In the genomic region with DNA sequence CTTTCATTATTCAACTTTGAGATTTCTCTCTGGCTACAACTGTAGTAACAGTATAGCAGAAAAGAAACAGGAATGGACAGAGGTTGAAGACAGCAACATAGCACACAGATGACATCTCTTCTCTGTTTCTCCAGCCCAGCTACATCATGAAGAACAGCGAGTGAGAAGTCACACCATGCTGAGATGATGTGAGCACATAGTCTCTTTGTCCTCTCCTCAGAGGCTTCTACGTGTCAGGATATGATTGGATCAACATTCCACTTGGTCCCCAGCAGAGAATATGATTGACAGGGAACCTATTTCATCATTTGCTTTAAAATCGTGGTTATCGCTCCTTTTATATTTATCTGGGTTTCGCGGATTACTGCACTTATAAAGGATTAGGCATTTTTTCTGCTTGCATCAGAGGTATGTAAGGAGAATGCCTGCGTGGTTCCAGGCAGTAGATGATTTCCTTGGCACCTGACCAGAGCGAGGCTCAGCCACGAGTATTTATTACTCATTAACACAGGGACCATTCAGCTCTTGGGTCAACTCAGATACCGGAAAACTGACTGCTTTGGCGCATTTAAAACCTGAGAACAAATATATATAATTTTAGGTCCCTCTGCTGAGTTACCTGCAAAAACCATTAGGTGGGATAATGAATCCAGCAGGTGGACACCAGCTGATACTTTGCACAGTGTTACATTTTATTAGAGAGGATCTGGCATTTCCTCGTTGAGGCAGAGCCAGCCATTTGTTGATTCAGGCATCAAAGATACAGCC, we compare ENCODE assay signal across 9 mouse cellular contexts.
DNase-seq lines count a peak whose midpoint lies in the region; ATAC-seq and TF ChIP-seq lines count a peak whose summit lies in the region.
"Had no signal": no experiment of that assay in that cellular context is flagged by ENCODE, and none has a peak within 500 bp of the region (broad histone marks: within the 10 kb centered on the region; RNA-seq: fewer than 3 reads in every experiment).

No protein-coding gene starts in this region.

- H3K9ac ChIP-seq in embryonic facial prominence, embryonic 14.5 days (ENCODE audit: low read depth, low read length), result no peak overlapping the region
- H3K9ac ChIP-seq in lung, embryonic 15.5 days, result no peak overlapping the region
- H3K9ac ChIP-seq: hindbrain, embryonic 12.5 days had no signal

- no peaks in the 10 kb centered on the region for H3K36me3 ChIP-seq in embryonic facial prominence, embryonic 14.5 days (ENCODE audit: control insufficient read depth, insufficient read depth, low read length)
- no peaks in the 10 kb centered on the region for H3K36me3 ChIP-seq in embryonic facial prominence, embryonic 10.5 days (replicated peaks)
- H3K36me3 ChIP-seq in kidney, adult 2 months (ENCODE audit: control insufficient read depth, insufficient read depth, low read length), result no peaks in the 10 kb centered on the region
- H3K36me3 ChIP-seq in lung, embryonic 15.5 days, result no peaks in the 10 kb centered on the region
- H3K36me3 ChIP-seq: hindbrain, embryonic 12.5 days had no signal

- intact Hi-C loops in left cerebral cortex, adult 2 months (cut with DNase I), result loop anchor here (10.0 kb wide), 1 partner anchor 243 kb away; no protein-coding TSS in a partner anchor

- ATAC-seq in embryonic facial prominence, embryonic 14.5 days (ENCODE audit: low read depth), result peak; percentile 68
- ATAC-seq in lung, embryonic 15.5 days (ENCODE audit: borderline replicate concordance, extremely low read depth, low FRiP score, low TSS enrichment), result peak; percentile 78; the same call in 1 of the 2 replicates

- H3K9me3 ChIP-seq in embryonic facial prominence, embryonic 14.5 days (ENCODE audit: control insufficient read depth, low read length), result no peaks in the 10 kb centered on the region
- no peaks in the 10 kb centered on the region for H3K9me3 ChIP-seq in embryonic facial prominence, embryonic 10.5 days
- no peaks in the 10 kb centered on the region for H3K9me3 ChIP-seq in lung, embryonic 15.5 days
- H3K9me3 ChIP-seq: hindbrain, embryonic 12.5 days had no signal

- H3K4me3 ChIP-seq in embryonic facial prominence, embryonic 14.5 days (ENCODE audit: low read depth, low read length), result no peak overlapping the region
- H3K4me3 ChIP-seq in embryonic facial prominence, embryonic 10.5 days, result no peak overlapping the region
- H3K4me3 ChIP-seq in kidney, adult 2 months (ENCODE audit: insufficient read depth, low read depth, low read length), result no peak overlapping the region
- no peak overlapping the region for H3K4me3 ChIP-seq in lung, embryonic 15.5 days
- no peak overlapping the region for H3K4me3 ChIP-seq in left cerebral cortex, adult 2 months
- H3K4me3 ChIP-seq: hindbrain, embryonic 12.5 days had no signal

- peak; percentile 77 for DNase-seq in embryonic facial prominence, embryonic 14.5 days (ENCODE audit: low spot score)
- DNase-seq in embryonic facial prominence, embryonic 10.5 days (ENCODE audit: low spot score), result no peak
- DNase-seq in 3134 (ENCODE audit: extremely low read depth, insufficient read length, low spot score), result peak; percentile 79
- DNase-seq in kidney, adult 2 months, result peak; percentile 92
- no peak for DNase-seq in adrenal gland, postnatal 10 days
- DNase-seq in cerebellum, postnatal 36 days, result no peak
- no peak for DNase-seq in left cerebral cortex, adult 2 months (ENCODE audit: extremely low spot score in 1 of 2, low spot score in 2 of 2)

- no peak overlapping the region for H3K4me2 ChIP-seq in embryonic facial prominence, embryonic 14.5 days (ENCODE audit: low read depth, low read length)
- peak overlapping the region; percentile 10; the same call in 1 of the 2 replicates for H3K4me2 ChIP-seq in lung, embryonic 15.5 days
- H3K4me2 ChIP-seq: hindbrain, embryonic 12.5 days had no signal

- no peak overlapping the region; the same call in 1 of the 2 replicates for H3K27ac ChIP-seq in embryonic facial prominence, embryonic 14.5 days (replicated peaks; ENCODE audit: low read depth, low read length)
- H3K27ac ChIP-seq in embryonic facial prominence, embryonic 10.5 days (replicated peaks), result no peak overlapping the region
- no peak overlapping the region for H3K27ac ChIP-seq in kidney, adult 2 months (ENCODE audit: insufficient read depth, low read depth, low read length)
- peak overlapping the region; percentile 78 for H3K27ac ChIP-seq in lung, embryonic 15.5 days
- no peak overlapping the region for H3K27ac ChIP-seq in left cerebral cortex, adult 2 months
- H3K27ac ChIP-seq: hindbrain, embryonic 12.5 days had no signal

- TF ChIP-seq POLR2A in kidney, adult 2 months (IDR thresholded peaks at IDR 0.05; ENCODE audit: low read depth, low read length), result no peak

- TF ChIP-seq CTCF in kidney, adult 2 months (conservative IDR thresholded peaks at IDR 0.05; ENCODE audit: insufficient read depth, insufficient read length, low read depth, low read length), result no peak
- no peak for TF ChIP-seq CTCF in left cerebral cortex, adult 2 months (IDR thresholded peaks at IDR 0.05)

- 54% methylated on average over 12 of the region's 12 CpGs for WGBS in embryonic facial prominence, embryonic 14.5 days
- 89% methylated on average over 12 of the region's 12 CpGs for WGBS in embryonic facial prominence, embryonic 10.5 days
- WGBS in kidney, adult 2 months, result 30% methylated on average over 12 of the region's 12 CpGs
- 46% methylated on average over 12 of the region's 12 CpGs for WGBS in lung, embryonic 15.5 days

- H3K27me3 ChIP-seq in embryonic facial prominence, embryonic 14.5 days (replicated peaks; ENCODE audit: control insufficient read depth, insufficient read depth, low read length), result no peaks in the 10 kb centered on the region
- no peaks in the 10 kb centered on the region for H3K27me3 ChIP-seq in embryonic facial prominence, embryonic 10.5 days (replicated peaks; ENCODE audit: low read depth, poor library complexity, severe bottlenecking)
- H3K27me3 ChIP-seq in kidney, adult 2 months (replicated peaks; ENCODE audit: control insufficient read depth, insufficient read depth, low read length), result no peaks in the 10 kb centered on the region
- no peaks in the 10 kb centered on the region for H3K27me3 ChIP-seq in lung, embryonic 15.5 days
- H3K27me3 ChIP-seq: hindbrain, embryonic 12.5 days had no signal

- peaks cover 6% of the 10 kb centered on the region for H3K4me1 ChIP-seq in embryonic facial prominence, embryonic 14.5 days (ENCODE audit: control insufficient read depth, insufficient read depth, low read length)
- peaks cover 10% of the 10 kb centered on the region for H3K4me1 ChIP-seq in embryonic facial prominence, embryonic 10.5 days
- peaks cover 9% of the 10 kb centered on the region for H3K4me1 ChIP-seq in kidney, adult 2 months (ENCODE audit: control insufficient read depth, insufficient read depth, low read length)
- H3K4me1 ChIP-seq in lung, embryonic 15.5 days, result peaks cover 13% of the 10 kb centered on the region
- H3K4me1 ChIP-seq: hindbrain, embryonic 12.5 days had no signal

Comparison
In these comparisons a context has a peak if more than half of its experiments do, and no peak if none do; other contexts are left out.
1. DNase-seq: peak in embryonic facial prominence, embryonic 14.5 days (single experiment), 3134 (single experiment) and kidney, adult 2 months (single experiment); none in embryonic facial prominence, embryonic 10.5 days (single experiment), adrenal gland, postnatal 10 days (single experiment), cerebellum, postnatal 36 days (0 of 2) and left cerebral cortex, adult 2 months (0 of 2).